Mouse (Mus musculus) bone marrow macrophage, adult 2 months (primary cell): ENCODE measurements around the gene Gm45837. TPM values are rescaled to one million over a fixed set of nuclear protein-coding genes. Genes with fewer than 3 reads are reported as not detected.

Experiments
- H3K27ac ChIP-seq: 2 replicates; pipeline ENCODE4 v1.5.1; 2012; ENCODE audit warnings: low read depth, low read length; ENCODE audit not compliant: insufficient read depth
- H3K4me1 ChIP-seq: 2 replicates; pipeline ENCODE4 v1.6.1; 2012; ENCODE audit warnings: low read length; ENCODE audit not compliant: control insufficient read depth, insufficient read depth
- H3K4me3 ChIP-seq: 2 replicates; pipeline ENCODE4 v1.5.1; 2012; ENCODE audit warnings: mild to moderate bottlenecking, low read length, moderate library complexity; ENCODE audit not compliant: insufficient read depth
- CTCF ChIP-seq: IDR thresholded peaks from 2 replicates; pipeline ENCODE4 v1.5.1; 2012; ENCODE audit warnings: low read depth, mild to moderate bottlenecking, low read length, moderate library complexity
- POLR2A ChIP-seq: IDR thresholded peaks from 2 replicates; pipeline ENCODE4 v1.6.1; 2012; ENCODE audit warnings: mild to moderate bottlenecking, low read depth, low read length, borderline replicate concordance
- polyA plus RNA-seq: library from polyadenylated mRNA; stranded (reverse); fragments of >200 nt; gene quantifications from 2 replicates; pipeline ENCODE4 v1.2.4, GENCODE M21; 2012; ENCODE audit not compliant: missing spikeins, insufficient read depth, insufficient read length

The Gm45837 gene
- polyA plus RNA-seq, 1 experiment: 11.2 TPM

DNA sequence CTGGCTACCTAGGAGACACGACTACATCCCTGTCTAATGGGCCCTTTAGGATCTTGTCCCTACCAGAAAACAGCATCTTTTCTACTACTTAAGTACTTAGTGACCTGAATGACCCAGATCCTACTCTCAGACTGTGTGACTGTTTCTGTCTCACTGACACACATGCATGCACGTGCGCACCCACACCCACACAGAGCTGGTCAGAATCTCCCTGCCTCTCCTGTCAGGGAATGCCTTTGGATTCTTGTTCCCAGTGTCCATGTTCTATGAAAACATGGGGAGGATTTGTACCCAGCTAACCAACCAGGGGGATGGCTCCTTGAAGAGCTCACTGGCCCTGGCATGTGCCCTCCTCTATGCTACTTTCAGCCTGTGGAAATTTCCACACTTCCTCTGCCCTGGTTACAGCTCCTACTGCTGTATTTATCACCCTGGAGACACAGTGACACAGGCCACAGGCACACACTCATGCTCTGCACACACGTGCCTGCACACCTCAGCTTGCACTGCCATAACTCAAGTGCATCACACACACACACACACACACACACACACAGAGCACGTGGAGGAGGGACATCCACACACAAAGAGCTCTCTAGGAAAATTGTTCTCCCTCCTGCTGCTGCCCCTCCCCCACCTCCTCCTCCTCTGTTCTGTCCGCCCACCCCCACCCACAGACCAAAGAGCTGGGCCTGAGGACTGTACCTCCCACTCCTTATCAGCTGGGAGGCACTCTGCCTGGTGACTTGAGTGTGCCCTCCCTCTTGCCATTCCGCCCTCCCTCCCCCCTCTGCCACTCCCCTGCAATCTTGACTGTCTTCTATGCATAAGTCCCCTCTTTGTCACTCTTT lies 4.2 kb downstream of the Gm45837 start:
- Histone ChIP-seq H3K4me3 (no peak overlapping the region), H3K27ac (no peak overlapping the region), H3K4me1 (peaks cover 18% of the 10 kb centered on the region)
- TF ChIP-seq CTCF: no peak
- TF ChIP-seq POLR2A: no peak

DNA sequence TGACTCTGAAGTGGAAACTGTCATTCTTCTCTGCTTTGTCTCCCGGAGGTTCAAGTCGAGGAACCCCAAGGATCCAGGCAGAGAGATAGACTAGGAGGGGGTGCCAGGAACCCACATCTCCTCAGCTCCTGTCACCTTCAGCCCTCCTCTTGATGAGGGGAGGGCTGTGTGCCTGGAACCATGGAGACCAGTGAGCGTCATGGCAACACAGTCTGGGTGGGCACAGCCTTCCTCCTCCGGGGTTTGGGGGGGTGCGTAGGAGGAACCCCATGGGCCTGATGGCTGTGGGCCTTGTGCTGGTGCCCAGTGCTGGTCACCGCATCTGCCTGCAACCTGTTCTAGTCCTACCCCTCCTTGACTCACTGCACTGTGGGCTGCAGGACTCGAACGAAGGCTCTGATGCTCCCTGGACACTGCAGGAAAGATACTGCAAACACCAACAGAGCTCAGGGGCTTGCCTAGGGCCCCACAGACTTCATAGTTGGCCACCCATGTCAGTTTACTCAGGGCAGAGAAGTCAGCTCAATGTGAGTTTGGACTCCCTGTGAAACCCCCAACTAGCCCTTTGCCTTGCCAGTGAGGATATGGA lies 4.9 kb downstream of the Gm45837 start:
- Histone ChIP-seq H3K4me3 (no peak overlapping the region), H3K27ac (no peak overlapping the region), H3K4me1 (peaks cover 18% of the 10 kb centered on the region)
- TF ChIP-seq POLR2A: no peak
- no peak for TF ChIP-seq CTCF

DNA sequence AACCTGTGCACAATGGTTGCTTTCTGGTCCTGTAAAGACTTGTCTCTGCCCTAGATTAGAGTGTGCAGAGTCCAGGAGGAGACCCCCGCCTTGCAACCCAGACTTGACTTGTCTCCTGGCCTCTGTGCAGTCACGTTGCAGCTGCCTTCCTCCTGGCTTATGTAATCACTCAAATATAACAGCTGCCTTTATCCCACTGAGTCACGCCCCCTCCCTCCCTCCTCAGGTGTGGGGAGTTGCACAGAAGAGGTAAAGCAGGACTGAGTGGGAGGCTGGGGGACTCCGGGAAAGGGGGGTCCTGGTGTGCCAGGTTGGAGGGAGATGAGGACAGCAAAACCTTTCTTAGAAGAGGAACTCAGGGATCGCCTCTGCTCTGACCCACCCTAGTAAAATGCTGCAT lies 5.7 kb downstream of the Gm45837 start:
- Histone ChIP-seq H3K4me1 (peaks cover 18% of the 10 kb centered on the region), H3K27ac (no peak overlapping the region), H3K4me3 (no peak overlapping the region)
- TF ChIP-seq CTCF (no peak), POLR2A (no peak)

DNA sequence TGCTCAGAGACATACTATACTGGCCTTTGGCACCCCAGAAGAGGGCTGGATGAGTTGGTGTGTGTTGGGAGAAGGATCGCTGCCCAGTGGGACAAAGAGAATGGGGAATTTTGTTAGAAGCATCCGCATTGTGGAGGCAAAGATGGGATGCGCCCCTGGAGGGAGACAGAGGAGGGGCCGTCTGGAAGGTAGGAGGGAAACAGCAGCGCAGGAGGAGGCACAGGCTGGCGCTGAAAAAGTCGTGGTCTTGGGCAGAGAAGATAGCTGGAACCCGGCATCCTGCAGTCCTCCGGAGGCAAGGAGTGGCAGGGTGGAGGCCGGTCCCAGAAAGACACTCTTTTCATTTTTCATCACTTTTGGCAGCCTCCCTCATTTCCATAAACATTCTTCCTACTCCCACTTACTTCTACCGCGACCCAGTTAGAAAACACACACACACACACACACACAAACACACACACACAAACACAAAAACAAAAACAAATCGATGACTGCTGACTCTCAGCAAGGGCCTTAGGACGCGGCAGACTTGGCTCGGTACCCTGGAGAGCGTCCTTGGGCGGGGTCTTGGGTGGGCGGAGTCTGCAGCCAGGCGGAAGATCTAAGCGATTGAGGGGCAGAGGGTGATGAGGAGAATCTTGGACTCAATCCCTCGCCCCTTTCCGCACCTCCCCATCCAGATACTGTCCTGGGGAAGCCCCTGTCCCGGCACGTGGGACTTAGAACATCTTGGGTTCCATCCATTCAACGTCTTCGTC lies 8.5 kb downstream of the Gm45837 start:
- Histone ChIP-seq H3K27ac (no peak overlapping the region), H3K4me3 (no peak overlapping the region), H3K4me1 (peaks cover 11% of the 10 kb centered on the region)
- TF ChIP-seq CTCF (no peak), POLR2A (no peak)

- H3K27ac ChIP-seq: no peak within 1 kb of the TSS
- no peak within 1 kb of the TSS for H3K4me3 ChIP-seq
- TF ChIP-seq POLR2A (no peak), CTCF (no peak)
- no peaks in the 10 kb centered on the region for H3K4me1 ChIP-seq
Measured at GRCm38 (mm10) chr7:101421529-101421928, 10.8 kb downstream of the Gm45837 start, which contains the start of gene Pde2a. TSS of gene Pde2a (plus strand) at chr7:101421691.

DNA sequence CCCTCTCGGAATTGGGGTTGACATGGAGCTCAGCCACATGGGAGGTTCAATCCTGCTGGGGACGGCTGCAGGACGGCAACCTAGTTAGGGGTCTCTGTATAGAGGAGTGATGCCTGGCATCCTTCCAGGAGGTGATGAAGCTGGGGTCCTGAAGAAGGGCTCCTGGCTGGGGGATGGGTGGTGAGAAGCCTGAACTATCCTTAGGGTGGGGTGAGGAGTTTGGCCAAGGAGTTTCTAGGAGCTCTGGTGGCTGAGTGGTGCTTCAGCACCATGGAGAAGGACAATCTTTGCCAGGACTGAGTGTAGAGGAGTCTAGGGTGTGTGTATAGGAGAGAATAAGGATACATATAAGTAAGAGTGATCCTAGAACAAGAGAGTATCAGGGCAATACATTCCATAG lies 11.4 kb downstream of the Gm45837 start:
- Histone ChIP-seq H3K4me3 (no peak overlapping the region), H3K27ac (no peak overlapping the region), H3K4me1 (no peaks in the 10 kb centered on the region)
- TF ChIP-seq CTCF: no peak
- no peak for TF ChIP-seq POLR2A

GRCm38 (mm10) chr7:101422646-101423045 lies 12.0 kb downstream of the Gm45837 start:
- TF ChIP-seq CTCF (no peak), POLR2A (no peak)
- Histone ChIP-seq H3K4me1 (no peaks in the 10 kb centered on the region), H3K4me3 (no peak overlapping the region), H3K27ac (no peak overlapping the region)

- no peak for TF ChIP-seq CTCF
- TF ChIP-seq POLR2A: no peak
- H3K4me1 ChIP-seq: no peaks in the 10 kb centered on the region
- H3K4me3 ChIP-seq: no peak overlapping the region
- no peak overlapping the region for H3K27ac ChIP-seq
Measured at GRCm38 (mm10) chr7:101423970-101424369, 13.3 kb downstream of the Gm45837 start.

- TF ChIP-seq CTCF (no peak), POLR2A (no peak)
- no peaks in the 10 kb centered on the region for H3K4me1 ChIP-seq
- no peak overlapping the region for H3K27ac ChIP-seq
- H3K4me3 ChIP-seq: no peak overlapping the region
Measured at GRCm38 (mm10) chr7:101426692-101427091, 16.0 kb downstream of the Gm45837 start.
